Mouse (Mus musculus): ENCODE data around the gene Ptov1. TPM values are rescaled to one million over a fixed set of nuclear protein-coding genes. Genes with fewer than 3 reads are reported as not detected.

Gene Ptov1
- total and polyA plus RNA-seq, 3 experiments = 46.4 to 168 TPM; not detected in 1

GRCm38 (mm10) chr7:44863210-44863609 lies 6.4 kb downstream of the Ptov1 start:
- Histone ChIP-seq H3K9me3 (replicated peaks; ENCODE audit: insufficient read depth, low read length) (no peaks in the 10 kb centered on the region), H3K4me3 (ENCODE audit: control insufficient read depth in 1 of 2, insufficient read depth in 1 of 2, low read depth in 2 of 2, low read length in 2 of 2) (no peak overlapping the region), H3K36me3 (ENCODE audit: control insufficient read depth in 1 of 2, insufficient read depth in 2 of 2, low read length in 2 of 2) (no peaks in the 10 kb centered on the region; a peak in 2 of 4 replicates), H3K27me3 (ENCODE audit: control insufficient read depth in 1 of 2, insufficient read depth in 2 of 2, low read length in 2 of 2) (no peaks in the 10 kb centered on the region), H3K27ac (ENCODE audit: control insufficient read depth, low read depth, low read length) (no peak overlapping the region), H3K4me1 (ENCODE audit: control insufficient read depth in 1 of 2, insufficient read depth in 2 of 2, low read length in 2 of 2) (peaks cover 0 to 2% of the 10 kb centered on the region in 2 experiments; a peak in 2 of 4 replicates), H3K9ac (ENCODE audit: control insufficient read depth, low read depth, low read length, poor library complexity, severe bottlenecking) (no peak overlapping the region), H3K79me2 (ENCODE audit: control insufficient read depth, insufficient read depth, low read length, poor library complexity) (peaks cover 4% of the 10 kb centered on the region; the same call in 1 of the 2 replicates)
- DNase-seq (ENCODE audit: low read depth, low spot score) = no peak
- no peak for TF ChIP-seq KAT2A (conservative IDR thresholded peaks at IDR 0.05; ENCODE audit: low read depth, low read length)
- no peak for TF ChIP-seq POLR2A (IDR thresholded peaks at IDR 0.05; ENCODE audit: control insufficient read depth in 1 of 2, insufficient read depth in 1 of 2, low read depth in 1 of 2, low read length in 2 of 2, poor library complexity in 1 of 2)
- TF ChIP-seq MAFK (IDR thresholded peaks at IDR 0.05; ENCODE audit: borderline replicate concordance, low read depth, low read length) = no peak
- no peak for TF ChIP-seq MYB (IDR thresholded peaks at IDR 0.05; ENCODE audit: low read depth, low read length)
- TF ChIP-seq POLR2AphosphoS5 (IDR thresholded peaks at IDR 0.05; ENCODE audit: borderline replicate concordance, low read depth, low read length) = no peak
- no peak for TF ChIP-seq MYC (IDR thresholded peaks at IDR 0.05; ENCODE audit: low read depth, low read length)
- TF ChIP-seq TCF12 (IDR thresholded peaks at IDR 0.05; ENCODE audit: low read depth, low read length) = no peak
- TF ChIP-seq GABPA (IDR thresholded peaks at IDR 0.05; ENCODE audit: low read depth, low read length) = no peak
- TF ChIP-seq ZKSCAN1 (IDR thresholded peaks at IDR 0.05; ENCODE audit: low read depth, low read length) = no peak

- Histone ChIP-seq H3K9me3 (replicated peaks; ENCODE audit: insufficient read depth, low read length) (no peaks in the 10 kb centered on the region), H3K36me3 (ENCODE audit: control insufficient read depth in 1 of 2, insufficient read depth in 2 of 2, low read length in 2 of 2) (no peaks in the 10 kb centered on the region; a peak in 2 of 4 replicates), H3K9ac (ENCODE audit: control insufficient read depth, low read depth, low read length, poor library complexity, severe bottlenecking) (no peak overlapping the region), H3K27me3 (ENCODE audit: control insufficient read depth in 1 of 2, insufficient read depth in 2 of 2, low read length in 2 of 2) (no peaks in the 10 kb centered on the region), H3K27ac (ENCODE audit: control insufficient read depth, low read depth, low read length) (no peak overlapping the region), H3K4me1 (ENCODE audit: control insufficient read depth in 1 of 2, insufficient read depth in 2 of 2, low read length in 2 of 2) (peaks cover 0 to 5% of the 10 kb centered on the region in 2 experiments; a peak in 2 of 4 replicates), H3K79me2 (ENCODE audit: control insufficient read depth, insufficient read depth, low read length, poor library complexity) (peaks cover 4% of the 10 kb centered on the region), H3K4me3 (ENCODE audit: control insufficient read depth in 1 of 2, insufficient read depth in 1 of 2, low read depth in 2 of 2, low read length in 2 of 2) (no peak overlapping the region)
- TF ChIP-seq JUND (IDR thresholded peaks at IDR 0.05; ENCODE audit: low read depth, low read length) (no peak), GATA1 (IDR thresholded peaks at IDR 0.05; ENCODE audit: low read depth, low read length) (no peak), SMC3 (IDR thresholded peaks at IDR 0.05; ENCODE audit: low read depth, low read length) (no peak), NRF1 (IDR thresholded peaks at IDR 0.05; ENCODE audit: insufficient read depth, low read depth, low read length, poor library complexity, severe bottlenecking) (no peak), USF1 (IDR thresholded peaks at IDR 0.05; ENCODE audit: low read depth, low read length) (no peak), SIN3A (IDR thresholded peaks at IDR 0.05; ENCODE audit: low read length) (no peak), USF2 (IDR thresholded peaks at IDR 0.05; ENCODE audit: borderline replicate concordance in 1 of 2, insufficient read depth in 1 of 2, low read depth in 1 of 2, low read length in 2 of 2) (no peak), MXI1 (IDR thresholded peaks at IDR 0.05; ENCODE audit: low read depth, low read length) (no peak), POLR2A (IDR thresholded peaks at IDR 0.05; ENCODE audit: control insufficient read depth in 1 of 2, insufficient read depth in 1 of 2, low read depth in 1 of 2, low read length in 2 of 2, poor library complexity in 1 of 2) (no peak), E2F4 (IDR thresholded peaks at IDR 0.05; ENCODE audit: borderline replicate concordance, low read depth, low read length) (no peak), MYB (IDR thresholded peaks at IDR 0.05; ENCODE audit: low read depth, low read length) (no peak), TBP (IDR thresholded peaks at IDR 0.05; ENCODE audit: low read depth, low read length) (no peak), UBTF (IDR thresholded peaks at IDR 0.05; ENCODE audit: borderline replicate concordance, insufficient read depth, low read depth, low read length) (no peak), GABPA (IDR thresholded peaks at IDR 0.05; ENCODE audit: low read depth, low read length) (no peak), ELF1 (IDR thresholded peaks at IDR 0.05; ENCODE audit: low read depth, low read length) (no peak), ZC3H11A (IDR thresholded peaks at IDR 0.05; ENCODE audit: low read depth, low read length) (no peak), KAT2A (conservative IDR thresholded peaks at IDR 0.05; ENCODE audit: low read depth, low read length) (no peak), CHD2 (IDR thresholded peaks at IDR 0.05; ENCODE audit: low read length) (no peak)
- no peak for DNase-seq (ENCODE audit: low read depth, low spot score)
These were observed 7.2 kb downstream of the Ptov1 start for GRCm38 (mm10) chr7:44862434-44862833.
